Mouse (Mus musculus) midbrain, embryonic 14.5 days (tissue): ENCODE data around the gene Atf2. TPM values are rescaled to one million over a fixed set of nuclear protein-coding genes. Genes with fewer than 3 reads are reported as not detected.
A peak's percentile ranks its signal among the peaks of the same experiment; 100 is the strongest.

ENCODE experiments used
- ATAC-seq: fragments of 200-750 bp; cut with Nextera tagmentation; 2 replicates; pipeline ENCODE4 v1.8.0; 2017; ENCODE audit warnings: moderate number of reproducible peaks, moderate library complexity; ENCODE audit not compliant: low FRiP score, low TSS enrichment
- DNase-seq: peaks from one replicate; pipeline ENCODE4 v3.0.0-alpha.2; 2015
- H3K27ac ChIP-seq: fragments of 300-500 bp; sonication (generic); replicated peaks from 2 replicates; pipeline ENCODE4 v1.5.1; 2014; ENCODE audit warnings: mild to moderate bottlenecking, low read depth, low read length, moderate library complexity
- H3K27me3 ChIP-seq: fragments of 300-500 bp; sonication (generic); 2 replicates; pipeline ENCODE4 v1.6.1; 2014; ENCODE audit warnings: low read length, control low read depth, mixed read lengths; ENCODE audit not compliant: control insufficient read depth, insufficient read depth
- H3K36me3 ChIP-seq: fragments of 300-500 bp; sonication (generic); 2 replicates; pipeline ENCODE4 v1.6.1; 2014; ENCODE audit warnings: low read length, control low read depth; ENCODE audit not compliant: control insufficient read depth, insufficient read depth
- H3K4me1 ChIP-seq: fragments of 300-500 bp; sonication (generic); 2 replicates; pipeline ENCODE4 v1.6.1; 2014; ENCODE audit warnings: mild to moderate bottlenecking, antibody characterized with exemption, low read length, control low read depth; ENCODE audit not compliant: control insufficient read depth, insufficient read depth
- H3K4me2 ChIP-seq: fragments of 300-500 bp; sonication (generic); 2 replicates; pipeline ENCODE4 v1.6.1; 2014; ENCODE audit warnings: mild to moderate bottlenecking, low read length, moderate library complexity
- H3K4me3 ChIP-seq: fragments of 300-500 bp; sonication (generic); replicated peaks from 2 replicates; pipeline ENCODE4 v1.5.1; 2014; ENCODE audit warnings: low read depth, low read length
- H3K9ac ChIP-seq: fragments of 300-500 bp; sonication (generic); replicated peaks from 2 replicates; pipeline ENCODE4 v1.6.1; 2014; ENCODE audit warnings: mild to moderate bottlenecking, low read length, moderate library complexity
- H3K9me3 ChIP-seq: fragments of 300-500 bp; sonication (generic); 2 replicates; pipeline ENCODE4 v1.6.1; 2016; ENCODE audit warnings: low read length, control low read depth, mixed read lengths; ENCODE audit not compliant: control insufficient read depth
- WGBS: fragments of 180-500 bp; shearing (Covaris S2); extraction: QIAGEN DNeasy Blood & Tissue Kit; methylation state at CpG from one replicate; pipeline ENCODE4 v1.1.7; 2014; 5-methylcytosine and 5-hydroxymethylcytosine counted together
- polyA plus RNA-seq: library from polyadenylated mRNA; unstranded; fragments of >200 nt; fragmentation: Nextera tagmentation; extraction: Ambion mirVana; gene quantifications from 2 replicates; pipeline ENCODE4 v1.2.1, GENCODE M21; 2014

The Atf2 gene
- polyA plus RNA-seq, 1 experiment from 2014 or later: 122 TPM

- under 1% methylated on average over 114 of the region's 131 CpGs for WGBS
- Histone ChIP-seq H3K4me1 (peaks cover 24% of the 10 kb centered on the region), H3K36me3 (no peaks in the 10 kb centered on the region)
These were observed 117.4 kb downstream of the Atf2 start, which contains the start of gene Chn1 for GRCm38 (mm10) chr2:73774786-73775682. TSS of gene Chn1 (minus strand) at chr2:73775346.

GRCm38 (mm10) chr2:73772945-73773344 lies 119.5 kb downstream of the Atf2 start:
- H3K36me3 ChIP-seq: no peaks in the 10 kb centered on the region
- peak overlapping the region; percentile 50 for H3K4me2 ChIP-seq
- ATAC-seq (no peak), DNase-seq (no peak)
- peak overlapping the region; percentile 73 for H3K4me3 ChIP-seq
- H3K9ac ChIP-seq: peak overlapping the region; percentile 21; the same call in 1 of the 2 replicates
- H3K27me3 ChIP-seq: no peaks in the 10 kb centered on the region
- WGBS: 19% methylated on average over 1 of the region's 1 CpGs
- no peaks in the 10 kb centered on the region for H3K9me3 ChIP-seq
- H3K4me1 ChIP-seq: peaks cover 13% of the 10 kb centered on the region
- no peak overlapping the region for H3K27ac ChIP-seq

More at GRCm38 (mm10) chr2:73774786-73775682, 117.4 kb downstream of the Atf2 start, which contains the start of gene Chn1:
- peak within 1 kb of the TSS; percentile 73 for H3K4me3 ChIP-seq
- peak; percentile 95 for ATAC-seq
- peak within 1 kb of the TSS; percentile 81 for H3K9ac ChIP-seq
- H3K27me3 ChIP-seq: no peaks in the 10 kb centered on the region
- H3K9me3 ChIP-seq: no peaks in the 10 kb centered on the region
- peak within 1 kb of the TSS; percentile 50 for H3K4me2 ChIP-seq
- peak within 1 kb of the TSS; percentile 95 for H3K27ac ChIP-seq
- peak; percentile 94 for DNase-seq

GRCm38 (mm10) chr2:73768669-73769068 lies 123.8 kb downstream of the Atf2 start:
- DNase-seq: no peak

More at GRCm38 (mm10) chr2:73768669-73769068, 123.8 kb downstream of the Atf2 start:
- Histone ChIP-seq H3K4me2 (no peak overlapping the region), H3K27ac (no peak overlapping the region), H3K9me3 (no peaks in the 10 kb centered on the region), H3K4me3 (no peak overlapping the region), H3K9ac (no peak overlapping the region), H3K36me3 (no peaks in the 10 kb centered on the region), H3K27me3 (no peaks in the 10 kb centered on the region), H3K4me1 (peaks cover 14% of the 10 kb centered on the region)
- 80% methylated on average over 4 of the region's 4 CpGs for WGBS
- no peak for ATAC-seq

Other genes with a start within 250 kb of the Atf2 start
- 105 and 129 TPM in 2 replicates for gene Chn1, start 117.3 kb downstream of the Atf2 start, polyA plus RNA-seq
- 1,023 and 1,183 TPM in 2 replicates for gene Atp5g3, start 18.7 kb upstream of the Atf2 start, polyA plus RNA-seq